Mouse (Mus musculus) ovary, adult 18-20 months (tissue): ENCODE results near the gene Aacs.
"Not testable (repeated sequence)": the region's sequence is repeated elsewhere in the genome, so short reads cannot be mapped to it uniquely, and the experiment has no call there.

ENCODE experiments used
- DNase-seq: peaks from one replicate; pipeline ENCODE4 v3.0.0; 2022; ENCODE audit warnings: low spot score, mixed read lengths

Gene Aacs

DNA sequence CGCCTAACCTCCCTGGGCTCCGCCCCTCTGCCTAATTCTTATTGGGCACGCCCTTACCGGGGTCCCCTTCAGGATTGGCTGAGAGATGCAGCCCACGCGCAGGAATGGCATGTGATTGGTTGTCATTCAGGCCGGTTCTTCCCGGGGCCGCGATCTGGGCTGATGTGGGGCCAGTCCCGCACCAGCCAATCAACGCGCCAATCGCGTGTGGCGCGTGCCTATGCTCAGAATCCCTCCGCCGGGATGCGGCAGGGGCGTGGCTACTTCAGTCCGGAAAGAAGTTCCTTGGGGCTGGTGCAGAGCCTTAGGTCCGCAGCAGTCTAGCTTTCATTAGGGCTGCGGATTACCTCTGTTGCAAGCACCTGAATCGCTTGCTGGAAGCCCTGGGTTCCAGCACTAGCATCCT, 9.9 kb upstream of the Aacs start:
- DNase-seq = peak; percentile 97

DNA sequence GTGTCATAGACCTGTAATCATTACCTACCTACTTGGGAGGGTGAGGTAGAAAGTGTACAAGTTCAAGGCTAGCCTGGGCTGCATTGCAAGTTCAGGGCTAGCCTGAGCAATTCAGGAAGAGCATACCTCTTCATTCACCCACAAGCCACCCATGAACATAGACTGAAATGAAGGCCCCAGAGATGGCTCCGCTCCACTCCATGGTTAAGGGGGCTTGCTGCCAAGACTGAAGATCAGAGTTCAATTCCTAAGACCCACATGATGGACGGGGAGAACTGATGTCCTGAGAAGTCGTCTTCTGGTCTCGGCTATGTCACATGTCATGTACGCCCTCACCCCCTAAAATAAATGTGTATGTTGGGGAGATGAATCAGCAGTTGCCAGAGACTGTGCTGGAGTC, 9.1 kb upstream of the Aacs start:
- DNase-seq = no peak

DNA sequence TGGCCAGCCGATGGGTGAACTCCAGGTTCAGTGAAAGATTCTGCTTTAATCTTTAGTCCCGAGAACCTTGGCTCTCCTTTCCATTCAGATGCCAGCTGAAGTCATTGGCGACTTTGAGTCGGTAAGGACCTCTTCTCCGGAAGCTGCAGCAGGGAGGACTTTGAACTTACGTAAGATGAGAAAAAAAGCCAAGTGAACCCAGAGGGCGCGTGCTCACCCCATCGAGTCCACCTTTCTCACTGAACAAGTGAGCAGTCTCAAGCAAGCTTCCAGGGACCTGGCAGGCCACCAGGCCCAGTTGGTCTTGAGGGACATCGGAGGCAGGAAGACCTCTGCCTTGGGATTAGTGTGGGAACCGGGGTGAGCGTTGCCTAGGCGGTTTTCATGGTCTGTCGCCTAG, 8.4 kb upstream of the Aacs start:
- DNase-seq = no peak

DNA sequence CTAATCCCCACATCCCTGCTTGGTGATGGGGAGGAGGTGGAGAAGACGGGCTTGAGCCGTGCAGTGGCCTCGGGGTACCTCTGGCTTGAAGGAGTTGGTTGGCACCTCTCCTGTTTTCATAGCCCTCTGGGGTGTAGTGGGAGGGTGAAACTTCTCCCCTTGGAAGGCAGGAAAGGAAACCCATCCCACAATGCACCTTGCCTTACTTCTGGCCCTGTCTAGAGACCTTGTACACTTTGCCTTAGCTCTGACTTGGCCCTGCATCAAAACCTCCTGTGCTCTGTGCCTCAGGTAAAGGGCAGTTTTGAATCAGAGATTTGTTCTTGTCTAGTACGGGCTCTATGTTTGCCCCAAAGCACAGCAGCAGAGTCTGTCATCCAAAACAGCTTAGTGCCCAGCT, 4.9 kb upstream of the Aacs start:
- DNase-seq = no peak

DNA sequence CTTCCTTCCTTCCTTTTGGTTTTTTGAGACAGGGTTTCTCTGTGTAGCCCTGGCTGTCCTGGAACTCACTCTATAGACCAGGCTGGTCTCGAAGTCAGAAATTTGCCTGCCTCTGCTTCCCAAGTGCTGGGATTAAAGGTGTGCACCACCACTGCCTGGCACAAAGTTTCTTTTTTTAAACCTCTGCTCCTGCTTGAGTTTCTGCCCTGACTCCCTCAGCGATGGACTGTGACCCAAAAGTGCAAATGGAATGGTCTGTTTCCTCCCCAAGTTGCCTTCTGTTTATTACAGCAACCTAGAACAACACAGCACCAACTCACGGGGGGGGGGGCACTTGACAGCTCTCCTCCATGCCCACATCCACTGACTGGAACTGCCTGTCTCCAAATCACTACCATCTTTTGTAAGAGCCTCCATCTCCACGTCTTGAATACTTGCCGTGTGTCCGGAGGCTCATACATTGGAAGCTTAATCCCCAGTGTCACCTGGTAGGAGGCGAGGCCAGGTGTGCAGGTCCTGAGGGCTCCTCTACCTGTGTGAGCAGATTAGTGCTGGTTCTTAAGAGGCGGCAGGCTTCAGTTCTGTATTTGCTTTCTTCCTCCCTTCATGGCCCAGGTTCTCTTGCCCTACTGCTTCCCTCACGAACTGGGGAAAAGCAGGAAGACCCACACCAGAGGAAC, 2.7 kb upstream of the Aacs start:
- no peak for DNase-seq

DNA sequence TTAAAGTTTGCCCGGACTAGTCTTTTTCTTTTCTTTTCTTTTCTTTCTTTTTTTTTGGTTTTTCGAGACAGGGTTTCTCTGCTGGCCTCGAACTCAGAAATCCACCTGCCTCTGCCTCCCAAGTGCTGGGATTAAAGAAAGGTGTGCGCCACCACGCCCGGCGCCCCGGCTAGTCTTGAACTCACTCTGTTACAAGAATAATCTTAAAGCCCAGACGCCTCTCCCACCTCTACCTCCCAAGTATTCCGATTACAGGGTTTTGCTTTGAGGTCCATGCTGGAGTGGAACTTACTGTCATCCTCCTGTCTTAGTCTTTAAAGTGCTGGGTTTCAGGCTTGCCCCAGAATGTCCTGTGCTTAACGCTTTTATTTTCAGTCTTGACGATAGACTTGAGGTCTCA, 584 bp upstream of the Aacs start:
- DNase-seq = no peak

DNA sequence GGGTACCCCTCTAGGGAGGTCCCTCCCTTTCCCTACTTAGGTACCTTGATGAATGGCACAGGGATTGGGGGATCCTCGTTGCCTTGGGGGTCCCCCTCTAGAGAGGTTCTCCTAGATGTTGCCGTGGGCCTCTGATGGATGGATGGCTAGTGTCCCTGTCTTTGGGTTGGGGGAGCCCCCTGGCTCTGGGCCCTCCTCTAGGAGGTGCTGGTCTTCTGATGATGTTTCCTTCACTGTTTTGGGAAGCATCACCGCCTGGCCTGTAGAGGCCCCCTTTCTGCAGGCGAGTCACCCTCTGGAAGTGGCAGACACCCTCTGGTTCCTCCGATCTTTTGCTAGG, 642 bp downstream of the Aacs start:
- no peak for DNase-seq

DNA sequence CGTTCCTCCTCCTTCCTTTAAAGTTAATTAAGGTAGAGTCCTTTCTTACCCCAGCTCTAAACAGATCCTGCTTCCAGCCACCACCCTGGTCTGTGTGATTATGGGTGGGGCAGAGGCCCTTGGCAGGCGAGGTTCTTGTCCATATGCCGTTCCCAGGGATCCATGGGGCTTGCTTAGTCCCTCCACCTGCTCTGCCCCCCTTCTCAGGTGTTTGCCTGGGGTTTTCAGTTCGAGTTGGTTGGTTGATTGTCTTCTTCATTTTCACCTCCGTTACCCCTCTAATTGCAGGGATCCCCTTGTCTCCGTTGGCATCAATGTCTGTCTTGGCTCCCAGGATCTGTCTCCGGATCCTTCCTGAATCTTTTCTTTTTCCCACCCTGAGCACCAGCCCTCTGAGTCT, 1.2 kb downstream of the Aacs start:
- DNase-seq = no peak

DNA sequence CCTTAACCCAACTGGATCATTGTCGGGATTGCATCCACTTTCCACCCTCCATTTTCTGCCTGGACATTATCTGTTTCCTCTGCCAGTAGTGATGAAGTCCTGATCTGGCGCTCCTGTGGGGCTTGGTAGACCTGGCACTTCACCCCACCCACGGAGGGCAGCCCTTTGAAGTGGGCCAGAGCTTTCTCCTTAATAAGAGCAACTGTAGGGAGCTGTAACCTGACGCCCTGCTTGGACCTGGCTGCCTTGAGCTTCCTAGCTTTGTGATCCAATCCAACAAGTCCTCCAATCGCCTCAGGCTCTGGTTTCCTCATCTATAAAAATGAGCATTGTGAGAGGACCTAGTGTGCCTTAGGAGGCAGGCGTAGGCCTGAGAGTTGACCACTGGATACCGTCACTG, 1.9 kb downstream of the Aacs start:
- no peak for DNase-seq

DNA sequence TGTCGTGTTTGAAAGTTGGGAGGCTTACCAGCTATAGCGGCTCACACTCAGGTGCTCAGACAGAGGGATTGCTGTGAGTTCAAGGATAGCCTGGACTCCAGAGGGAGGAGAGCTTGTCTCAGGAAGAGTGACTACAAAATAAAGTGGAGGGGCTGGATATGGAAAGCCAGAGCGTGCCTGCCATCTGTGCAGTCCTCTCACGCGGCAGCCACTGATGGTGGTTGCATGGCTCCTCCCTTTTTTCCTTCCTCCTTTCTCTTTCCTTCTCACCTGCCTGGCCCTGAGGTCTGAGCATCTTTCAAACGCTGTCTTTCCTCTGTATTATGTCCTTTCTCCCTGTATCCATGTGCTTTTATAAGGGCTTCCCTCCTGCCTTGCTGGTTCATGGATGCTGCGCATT, 2.4 kb downstream of the Aacs start:
- no peak for DNase-seq

DNA sequence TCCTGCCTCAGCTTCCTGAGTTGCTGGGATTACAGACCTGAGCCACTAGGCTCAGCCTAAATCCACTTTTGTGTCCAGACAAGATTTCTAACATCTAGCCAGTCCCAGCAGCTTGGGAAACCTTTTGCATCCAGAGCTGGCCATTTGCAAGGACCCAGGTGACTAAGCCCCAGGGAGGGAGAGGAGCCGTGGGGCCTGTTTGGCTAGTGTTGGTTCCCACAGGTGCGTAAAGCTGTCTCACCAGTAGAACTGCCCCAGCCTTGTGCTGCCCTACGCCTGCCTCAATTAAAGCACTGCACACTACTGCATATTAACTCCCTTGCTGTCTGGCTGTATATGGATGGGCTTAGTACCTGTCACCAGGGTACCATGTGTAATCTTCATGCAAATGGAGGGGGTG, 3.8 kb downstream of the Aacs start:
- DNase-seq = no peak

DNA sequence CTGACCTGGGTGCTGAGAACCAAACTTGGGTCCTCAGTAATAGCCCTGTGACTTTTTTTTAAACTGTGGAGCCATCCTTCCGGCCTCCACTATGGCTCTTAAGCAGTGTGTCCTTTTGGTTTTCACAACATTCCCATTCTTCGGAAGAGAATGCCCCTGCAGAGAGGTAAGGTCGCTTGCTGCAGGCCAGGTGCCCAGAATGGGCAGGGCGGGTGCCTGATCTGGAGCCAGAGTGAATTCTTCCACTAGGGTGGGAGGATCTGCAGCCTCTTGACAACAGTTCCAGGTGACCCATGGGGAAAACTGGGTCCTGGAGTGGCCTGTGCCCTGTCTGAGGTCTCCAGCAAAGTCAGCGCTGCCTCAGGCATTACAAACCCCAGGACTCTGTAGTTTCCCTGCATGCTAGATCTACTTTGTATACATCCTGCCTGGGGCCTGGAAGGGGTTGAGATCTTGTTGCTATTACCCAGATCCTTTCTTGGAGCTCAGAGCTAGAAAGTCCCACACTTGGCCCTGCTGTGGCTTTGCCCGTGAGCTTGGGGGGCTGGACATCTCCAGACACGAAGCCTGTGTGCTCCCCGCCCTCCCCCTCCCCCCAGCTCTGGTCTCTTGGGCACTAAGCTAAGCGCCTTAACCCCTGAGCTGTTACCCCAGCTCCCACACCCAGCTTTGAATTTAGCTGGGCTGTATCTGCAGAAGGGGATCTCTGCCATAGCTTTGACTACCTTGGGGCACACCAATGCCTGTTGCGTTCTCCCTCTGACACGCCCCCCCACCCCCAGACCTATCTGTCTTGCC, 5.0 kb downstream of the Aacs start:
- DNase-seq = no peak

DNA sequence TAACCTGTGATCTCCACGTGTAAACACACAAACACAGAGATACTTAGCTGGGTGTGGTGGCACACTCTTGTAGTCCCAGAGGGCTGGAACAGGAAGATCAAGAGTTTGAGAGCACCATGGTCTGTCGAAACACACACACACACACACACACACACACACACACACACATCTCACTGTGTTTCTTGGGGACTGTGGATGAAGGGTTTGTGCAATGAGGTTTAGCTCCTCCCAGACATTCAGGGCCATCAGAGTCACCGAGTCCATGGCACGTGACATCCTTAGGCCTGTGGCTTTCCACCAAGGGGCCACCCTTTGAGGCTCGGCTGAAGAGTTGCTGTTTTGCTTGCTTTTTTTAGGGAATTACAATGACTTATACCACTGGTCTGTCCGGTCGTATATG, 6.9 kb downstream of the Aacs start:
- DNase-seq = no peak

DNA sequence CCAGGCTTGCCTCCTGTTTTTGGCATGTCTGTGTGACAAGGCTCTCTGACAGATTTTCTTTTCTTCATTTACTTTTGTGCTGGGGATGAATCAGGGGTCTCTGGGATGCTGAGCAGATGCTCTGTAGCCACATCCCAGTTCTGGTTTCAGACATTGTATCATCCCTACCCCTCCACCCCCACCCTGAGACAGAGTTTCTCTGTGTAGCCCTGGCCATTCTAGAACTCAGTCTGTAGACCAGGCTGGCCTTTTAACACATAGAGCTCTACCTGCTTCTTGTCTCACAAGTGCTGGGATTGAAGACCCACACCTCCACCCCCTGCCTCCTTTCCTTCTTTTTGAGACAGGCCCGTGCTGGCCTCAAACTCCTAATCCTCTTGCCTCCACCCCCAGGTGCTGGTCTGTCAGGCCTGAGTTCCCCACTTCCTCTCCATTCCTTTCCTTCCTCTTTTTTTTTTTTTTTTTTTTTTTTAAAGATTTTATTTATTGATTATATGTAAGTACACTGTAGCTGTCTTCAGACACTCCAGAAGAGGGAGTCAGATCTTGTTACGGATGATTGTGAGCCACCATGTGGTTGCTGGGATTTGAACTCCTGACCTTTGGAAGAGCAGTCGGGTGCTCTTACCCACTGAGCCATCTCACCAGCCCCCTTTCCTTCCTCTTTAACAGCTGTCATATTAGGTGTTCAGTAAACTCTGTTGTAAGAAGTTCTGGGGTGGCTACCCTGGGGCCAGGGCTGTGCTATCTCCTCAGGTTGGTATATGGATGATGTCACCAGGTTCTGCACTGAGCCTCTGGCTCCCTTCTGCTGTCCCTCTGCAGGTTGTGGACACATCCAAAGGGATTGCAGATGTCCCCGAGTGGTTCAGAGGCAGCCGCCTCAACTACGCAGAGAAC, 8.3 kb downstream of the Aacs start:
- DNase-seq = no peak

DNA sequence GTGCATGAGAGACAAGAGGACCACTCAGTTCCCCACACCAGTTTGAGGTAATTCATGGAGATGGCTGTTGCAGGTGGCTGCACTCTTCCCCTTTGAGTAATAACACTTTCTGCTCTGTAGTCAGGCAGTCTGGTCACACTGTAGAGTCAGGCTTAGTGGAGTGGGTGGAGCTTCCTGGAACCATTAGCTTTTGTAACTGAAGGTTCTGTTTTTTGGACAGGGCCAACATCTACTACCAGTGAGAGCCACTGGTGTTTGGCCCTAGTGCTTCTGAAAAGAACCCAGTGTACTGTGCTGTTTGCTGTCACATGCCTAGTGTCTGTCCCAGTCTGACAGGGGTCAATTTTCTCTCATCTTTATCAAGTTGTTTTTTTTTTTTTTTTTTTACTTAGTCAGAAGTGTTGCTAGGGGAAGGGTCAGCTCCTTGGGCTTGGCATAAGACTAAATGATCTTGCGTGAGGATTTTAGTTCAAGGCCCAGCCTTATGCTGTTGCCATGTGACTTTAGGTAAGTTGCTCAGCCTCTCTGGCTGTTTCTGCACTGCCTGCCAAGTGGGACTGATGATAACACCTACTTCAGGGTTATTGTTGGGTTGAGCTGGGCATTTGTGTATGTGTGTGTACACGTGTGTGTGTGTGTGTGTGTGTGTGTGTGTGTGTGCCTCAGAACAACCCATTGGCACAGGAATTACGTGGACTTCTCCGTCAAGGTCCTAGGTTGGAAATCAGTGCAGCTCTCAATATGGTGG, 9.6 kb downstream of the Aacs start:
- no peak for DNase-seq

DNA sequence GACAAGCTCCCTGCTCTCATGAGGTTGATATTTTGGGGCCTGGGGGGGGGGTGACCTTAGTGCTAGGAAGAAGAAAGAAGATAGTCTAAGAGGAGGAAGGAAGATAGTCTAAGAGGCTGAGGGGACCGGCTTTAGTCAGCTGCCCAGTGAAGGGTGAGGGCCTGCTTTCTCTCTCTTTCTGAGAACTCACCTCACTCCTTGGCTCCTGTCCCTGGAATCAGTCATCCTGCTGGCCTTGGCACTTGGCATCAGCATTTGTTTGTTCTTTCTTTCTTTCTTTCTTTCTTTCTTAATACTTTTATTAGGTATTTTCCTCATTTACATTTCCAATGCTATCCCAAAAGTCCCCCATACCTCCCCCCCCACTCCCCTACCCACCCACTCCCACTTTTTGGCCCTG, 10.5 kb downstream of the Aacs start:
- DNase-seq = no peak

DNA sequence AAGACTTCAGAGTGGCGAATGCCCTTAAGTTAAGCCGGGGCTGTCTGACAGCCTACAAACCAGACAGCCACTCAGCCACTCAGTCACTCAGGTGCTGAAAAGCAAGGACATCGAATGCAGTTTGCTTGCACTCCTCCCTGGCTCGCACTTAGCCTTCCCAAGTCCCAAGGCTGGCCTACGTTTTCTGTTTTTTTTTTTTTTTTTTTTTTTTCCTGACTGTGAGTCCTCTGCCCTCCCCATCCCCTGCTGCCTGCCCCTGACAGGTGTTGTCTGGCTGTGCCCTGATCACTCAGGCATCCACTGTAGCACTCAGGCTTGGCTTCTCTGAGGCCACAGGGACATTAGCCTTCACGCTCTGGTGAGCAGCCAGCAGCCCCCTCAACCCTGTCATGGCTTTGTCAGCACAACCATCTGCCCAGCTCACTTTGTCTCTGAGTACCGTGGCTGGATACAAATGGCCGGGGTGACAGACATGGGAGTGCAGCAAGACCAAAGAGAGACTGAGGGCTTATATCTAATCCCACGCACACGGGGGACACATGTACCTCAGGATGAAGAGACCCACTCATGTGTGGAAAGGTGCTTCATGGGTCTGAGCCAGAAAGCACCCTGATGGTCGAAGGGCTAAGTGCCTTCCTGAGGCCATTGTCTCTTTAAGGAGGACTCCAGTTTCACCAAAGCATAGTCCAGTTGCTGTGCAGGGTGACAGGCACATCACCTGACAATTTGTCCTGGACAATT, 11.9 kb downstream of the Aacs start:
- no peak for DNase-seq

DNA sequence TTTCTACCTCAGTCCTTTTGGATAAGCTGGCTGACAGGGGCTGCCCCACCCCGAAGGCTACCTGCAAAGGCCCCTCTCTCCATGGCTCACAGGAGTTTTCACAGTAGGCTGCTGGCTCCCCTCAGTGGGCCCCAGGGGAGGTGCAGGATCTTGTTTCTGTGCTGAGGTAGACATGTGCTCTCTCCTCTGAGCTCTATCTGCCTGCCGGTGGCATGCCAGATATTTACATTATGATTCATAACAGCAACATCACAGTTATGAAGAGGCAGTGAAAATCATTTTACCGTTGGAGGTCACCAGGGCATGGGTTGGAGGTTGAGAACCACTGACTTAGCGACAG, 12.5 kb downstream of the Aacs start:
- no peak for DNase-seq

DNA sequence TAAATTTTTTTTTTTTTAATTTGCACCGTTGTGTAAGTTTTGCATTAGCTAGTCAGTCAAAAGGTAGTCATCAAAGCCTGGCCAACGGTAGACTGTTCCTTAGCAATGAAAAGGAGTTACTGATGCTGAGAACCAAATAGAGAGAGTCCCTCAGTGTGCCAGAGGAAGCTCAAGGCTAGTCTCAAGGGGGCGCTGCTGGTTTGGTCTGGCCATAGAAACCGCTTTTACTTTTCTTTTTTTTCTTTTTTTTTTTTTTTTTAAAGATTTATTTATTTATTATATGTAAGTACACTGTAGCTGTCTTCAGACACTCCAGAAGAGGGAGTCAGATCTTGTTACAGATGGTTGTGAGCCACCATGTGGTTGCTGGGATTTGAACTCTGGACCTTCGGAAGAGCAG, 13.3 kb downstream of the Aacs start:
- DNase-seq = not testable (repeated sequence)

DNA sequence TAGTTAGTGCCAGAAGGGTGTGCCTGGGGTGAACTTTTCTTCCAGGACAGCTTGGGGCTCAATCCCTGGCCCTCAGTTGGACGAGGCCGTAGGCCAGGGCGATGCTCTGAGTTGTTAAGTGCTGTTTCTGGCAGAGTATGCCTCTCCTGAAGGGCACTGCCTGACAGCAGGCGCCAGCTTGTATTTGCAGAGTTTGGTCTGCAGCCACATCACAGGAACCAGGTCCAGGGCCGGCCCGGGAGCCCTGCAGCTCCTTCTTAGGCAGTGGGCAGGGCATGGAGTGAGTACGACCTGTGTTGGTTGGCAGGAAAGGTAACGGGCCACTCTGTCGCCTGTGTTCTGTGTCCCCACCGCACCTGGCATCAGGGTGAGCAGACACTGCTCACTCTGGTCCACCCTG, 15.5 kb downstream of the Aacs start:
- DNase-seq = no peak

DNA sequence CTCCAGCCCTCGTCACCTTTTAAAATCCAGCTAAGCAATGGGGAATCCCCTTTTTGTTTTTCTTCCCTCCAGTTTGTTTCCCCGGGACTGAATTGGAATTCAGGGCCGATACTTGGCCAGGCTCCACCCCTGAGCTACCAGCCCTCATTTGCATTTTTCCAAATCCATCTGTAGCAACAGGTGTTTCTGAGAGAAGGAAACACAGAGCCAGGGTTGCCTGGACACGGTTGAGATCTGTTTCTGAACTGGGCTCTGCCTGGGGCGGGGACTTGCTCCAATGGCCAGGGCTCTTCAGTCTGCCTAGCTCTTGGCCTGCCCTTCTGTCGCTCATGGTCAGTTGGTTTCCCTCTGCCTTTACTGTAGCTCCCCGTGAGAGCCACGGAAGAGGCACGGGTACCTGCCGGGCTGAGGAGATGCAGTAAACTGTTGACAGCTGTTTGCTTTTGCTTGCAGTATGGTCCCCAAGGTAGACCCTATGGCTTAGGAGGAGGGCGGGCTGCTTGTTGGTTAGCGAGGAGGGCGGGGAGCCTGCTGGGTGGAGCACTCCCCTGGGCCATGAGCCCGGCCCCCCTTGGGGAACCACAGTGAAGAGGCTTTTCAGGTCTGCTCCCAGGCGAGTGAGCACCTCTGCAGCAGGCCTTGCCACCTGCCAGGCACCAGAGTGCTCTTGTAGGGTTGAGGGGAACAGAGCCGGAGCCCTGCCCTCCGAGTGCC, 16.9 kb downstream of the Aacs start:
- no peak for DNase-seq
